Mouse (Mus musculus) hindbrain, postnatal 0 days (tissue): ENCODE data around the gene Cfh. TPM values are rescaled to one million over a fixed set of nuclear protein-coding genes. Genes with fewer than 3 reads are reported as not detected.
"Not testable (repeated sequence)": the region's sequence is repeated elsewhere in the genome, so short reads cannot be mapped to it uniquely, and the experiment has no call there.

Experiments
- ATAC-seq: fragments of 200-750 bp; cut with Nextera tagmentation; 2 replicates; pipeline ENCODE4 v1.8.0; 2017; ENCODE audit warnings: mild to moderate bottlenecking, moderate TSS enrichment, moderate library complexity
- DNase-seq: peaks from one replicate; pipeline ENCODE4 v3.0.0-alpha.2; 2015; ENCODE audit warnings: low spot score
- H3K27ac ChIP-seq: fragments of 300-500 bp; sonication (generic); 2 replicates; pipeline ENCODE4 v1.5.1; 2014; ENCODE audit warnings: mild to moderate bottlenecking
- H3K27me3 ChIP-seq: fragments of 300-500 bp; sonication (generic); 2 replicates; pipeline ENCODE4 v1.6.1; 2014; ENCODE audit warnings: low read length, mixed read lengths; ENCODE audit not compliant: insufficient read depth
- H3K36me3 ChIP-seq: fragments of 300-500 bp; sonication (generic); 2 replicates; pipeline ENCODE4 v1.6.1; 2014; ENCODE audit warnings: low read length, mixed read lengths; ENCODE audit not compliant: insufficient read depth
- H3K4me1 ChIP-seq: fragments of 300-500 bp; sonication (generic); 2 replicates; pipeline ENCODE4 v1.6.1; 2014; ENCODE audit warnings: antibody characterized with exemption, low read length, mixed read lengths; ENCODE audit not compliant: insufficient read depth
- H3K4me2 ChIP-seq: fragments of 300-500 bp; sonication (generic); 2 replicates; pipeline ENCODE4 v1.6.1; 2014; ENCODE audit warnings: low read depth, mild to moderate bottlenecking, low read length, moderate library complexity, mixed read lengths
- H3K4me3 ChIP-seq: fragments of 300-500 bp; sonication (generic); 2 replicates; pipeline ENCODE4 v1.5.1; 2014; ENCODE audit warnings: low read length
- H3K9ac ChIP-seq: fragments of 300-500 bp; sonication (generic); replicated peaks from 2 replicates; pipeline ENCODE4 v1.6.1; 2014; ENCODE audit warnings: mild to moderate bottlenecking, low read length, moderate library complexity, mixed read lengths
- H3K9me3 ChIP-seq: fragments of 300-500 bp; sonication (generic); 2 replicates; pipeline ENCODE4 v1.6.1; 2016; ENCODE audit warnings: low read length, mixed read lengths
- CTCF ChIP-seq: IDR thresholded peaks from 2 replicates; pipeline ENCODE4 v1.5.1; 2016; ENCODE audit warnings: antibody characterized with exemption, control low read depth, low read depth
- WGBS: fragments of 180-500 bp; shearing (Covaris S2); extraction: QIAGEN DNeasy Blood & Tissue Kit; methylation state at CpG from one replicate; pipeline ENCODE4 v1.1.7; 2014; 5-methylcytosine and 5-hydroxymethylcytosine counted together
- polyA plus RNA-seq: library from polyadenylated mRNA; unstranded; fragments of >200 nt; fragmentation: Nextera tagmentation; extraction: Ambion mirVana; gene quantifications from 2 replicates; pipeline ENCODE4 v1.2.1, GENCODE M21; 2015
- total RNA-seq: library from RNA; depleted of rRNA; stranded (reverse); fragments of >200 nt; gene quantifications from 2 replicates; pipeline ENCODE4 v1.2.3, GENCODE M21; 2014; rRNA removed

Gene Cfh
- total RNA-seq (15.7 and 16.4 TPM in 2 replicates), polyA plus RNA-seq (22.3 and 24.9 TPM in 2 replicates)

DNA sequence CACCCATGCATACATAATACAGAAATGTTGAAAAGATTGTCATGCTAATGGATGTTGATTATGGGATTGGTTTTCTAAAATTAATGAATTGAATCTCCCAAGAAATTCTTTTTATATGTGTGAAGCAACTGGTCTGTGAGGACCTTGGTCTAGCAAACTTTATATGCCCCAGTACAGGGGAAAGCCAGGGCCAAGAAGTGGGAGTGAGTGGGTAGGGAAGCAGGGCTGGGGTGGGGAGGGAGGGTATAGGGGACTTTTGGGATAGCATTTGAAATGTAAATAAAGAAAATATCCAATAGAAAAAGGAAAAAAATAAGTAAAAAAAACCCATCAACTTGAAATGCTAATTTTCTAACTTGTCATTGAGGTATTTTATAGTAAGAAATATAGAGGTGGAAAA is at the start of gene Cfh:
TSS of gene Cfh (minus strand) at position 101 of the 400 bp plus-strand sequence.
- H3K27ac ChIP-seq, H3K9ac ChIP-seq: not testable (repeated sequence)

DNA sequence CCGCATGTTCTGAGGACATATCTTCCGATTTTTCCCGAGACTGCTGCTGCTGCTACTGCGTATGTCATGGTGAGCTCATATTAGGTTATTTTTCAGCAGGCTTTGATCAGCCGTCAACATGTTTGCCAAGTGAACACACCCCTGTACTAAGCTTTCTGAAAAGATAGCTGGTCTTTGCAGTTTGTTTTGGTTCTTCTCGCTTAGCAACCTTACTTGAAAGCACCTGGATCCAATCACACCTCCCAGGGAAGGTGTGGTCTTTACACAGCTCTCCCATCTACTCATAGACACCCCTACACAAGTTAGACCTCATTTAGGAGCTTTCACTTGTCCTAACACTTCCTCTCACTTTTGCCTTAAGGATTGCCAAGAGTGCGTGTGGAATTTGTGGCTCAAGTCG is 43.1 kb upstream of the Cfh start:
- Histone ChIP-seq H3K4me1 (no peaks in the 10 kb centered on the region), H3K27ac (no peak overlapping the region), H3K36me3 (no peaks in the 10 kb centered on the region), H3K27me3 (no peaks in the 10 kb centered on the region), H3K9ac (no peak overlapping the region), H3K9me3 (no peaks in the 10 kb centered on the region), H3K4me2 (no peak overlapping the region), H3K4me3 (no peak overlapping the region)
- no peak for TF ChIP-seq CTCF
- WGBS: 70% methylated on average over 8 of the region's 8 CpGs
- DNase-seq: no peak
- no peak for ATAC-seq

More for the DNA sequence above, at the start of gene Cfh:
- not testable (repeated sequence) for H3K27me3 ChIP-seq, H3K4me2 ChIP-seq, H3K36me3 ChIP-seq, ATAC-seq, H3K4me3 ChIP-seq, H3K9me3 ChIP-seq, DNase-seq, H3K4me1 ChIP-seq

DNA sequence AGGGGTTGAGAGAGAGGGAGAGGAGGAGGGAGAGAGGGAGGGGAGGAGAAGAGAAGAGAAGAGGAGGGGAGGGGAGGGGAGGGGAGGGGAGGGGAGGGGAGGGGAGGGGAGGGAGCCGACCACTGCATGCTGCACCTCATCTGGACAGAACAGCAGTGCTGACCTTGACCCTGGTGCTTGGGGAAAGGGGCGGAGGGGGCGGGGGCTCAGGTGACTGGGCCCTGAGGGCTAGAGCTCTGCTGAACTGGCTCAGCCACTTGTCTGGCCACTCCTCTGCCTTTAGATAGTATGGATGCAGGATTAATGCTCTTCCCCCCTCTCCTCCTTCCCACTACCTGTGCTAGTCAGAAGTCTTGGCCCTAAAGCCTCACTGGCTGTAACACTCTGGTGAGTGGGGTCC is 41.7 kb upstream of the Cfh start:
- H3K9ac ChIP-seq: no peak overlapping the region
- H3K27me3 ChIP-seq: no peaks in the 10 kb centered on the region
- DNase-seq: no peak
- no peak overlapping the region for H3K4me3 ChIP-seq
- WGBS: 63% methylated on average over 2 of the region's 3 CpGs
- no peak overlapping the region for H3K27ac ChIP-seq
- no peak for TF ChIP-seq CTCF
- no peak overlapping the region for H3K4me2 ChIP-seq
- no peaks in the 10 kb centered on the region for H3K9me3 ChIP-seq
- no peaks in the 10 kb centered on the region for H3K4me1 ChIP-seq
- H3K36me3 ChIP-seq: no peaks in the 10 kb centered on the region
- no peak for ATAC-seq

DNA sequence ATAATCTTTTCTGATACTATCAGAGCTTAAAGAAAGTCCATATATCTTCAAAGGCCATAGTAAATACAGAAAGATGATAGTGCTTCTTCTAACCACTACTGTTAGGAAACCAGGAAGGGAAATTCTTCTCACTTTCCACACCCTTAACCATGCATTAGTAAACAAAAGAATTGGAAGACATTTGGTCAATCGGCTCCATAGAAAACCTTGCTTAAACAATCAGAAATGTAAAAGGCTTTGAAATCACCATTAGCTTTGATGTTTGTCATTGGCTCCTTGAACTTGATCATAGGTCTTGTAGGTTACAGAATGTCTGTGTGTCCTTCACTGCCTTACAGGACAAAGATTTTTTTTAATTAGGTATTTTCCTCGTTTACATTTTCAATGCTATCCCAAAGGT is 21.8 kb upstream of the Cfh start:
- TF ChIP-seq CTCF: no peak
- whole genome bisulfite sequencing: 87% methylated on average over 2 of the region's 2 CpGs

DNA sequence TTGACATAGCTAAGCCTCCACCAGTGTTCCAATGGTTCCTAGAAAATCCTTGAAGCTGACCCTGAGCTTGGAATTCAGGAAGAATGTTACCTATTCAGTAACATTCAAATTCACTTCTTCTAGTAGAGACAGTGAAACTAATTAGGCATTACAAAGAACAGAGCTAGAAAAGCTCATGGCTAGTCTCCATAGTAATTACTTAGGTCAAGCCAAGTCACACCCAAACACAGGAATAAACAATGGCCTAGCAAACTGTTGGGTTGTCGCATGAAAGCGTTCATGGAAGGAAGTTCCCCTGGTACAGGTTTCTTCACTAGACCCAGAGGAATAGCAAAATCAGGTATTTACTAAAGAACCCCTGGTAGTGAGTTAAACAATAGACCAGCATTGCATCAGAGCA is 4.9 kb upstream of the Cfh start:
- H3K9me3 ChIP-seq, ATAC-seq, H3K4me1 ChIP-seq, H3K4me3 ChIP-seq, H3K9ac ChIP-seq, H3K27me3 ChIP-seq, DNase-seq, H3K27ac ChIP-seq, H3K4me2 ChIP-seq, H3K36me3 ChIP-seq: not testable (repeated sequence)
- WGBS: 57% methylated on average over 2 of the region's 2 CpGs

More for the DNA sequence above, 21.8 kb upstream of the Cfh start:
- no peak overlapping the region for H3K4me2 ChIP-seq
- H3K9ac ChIP-seq: no peak overlapping the region
- H3K9me3 ChIP-seq: no peaks in the 10 kb centered on the region
- ATAC-seq: no peak
- no peaks in the 10 kb centered on the region for H3K36me3 ChIP-seq
- no peaks in the 10 kb centered on the region for H3K27me3 ChIP-seq
- H3K4me1 ChIP-seq: no peaks in the 10 kb centered on the region
- H3K4me3 ChIP-seq: no peak overlapping the region
- no peak for DNase-seq
- H3K27ac ChIP-seq: no peak overlapping the region

DNA sequence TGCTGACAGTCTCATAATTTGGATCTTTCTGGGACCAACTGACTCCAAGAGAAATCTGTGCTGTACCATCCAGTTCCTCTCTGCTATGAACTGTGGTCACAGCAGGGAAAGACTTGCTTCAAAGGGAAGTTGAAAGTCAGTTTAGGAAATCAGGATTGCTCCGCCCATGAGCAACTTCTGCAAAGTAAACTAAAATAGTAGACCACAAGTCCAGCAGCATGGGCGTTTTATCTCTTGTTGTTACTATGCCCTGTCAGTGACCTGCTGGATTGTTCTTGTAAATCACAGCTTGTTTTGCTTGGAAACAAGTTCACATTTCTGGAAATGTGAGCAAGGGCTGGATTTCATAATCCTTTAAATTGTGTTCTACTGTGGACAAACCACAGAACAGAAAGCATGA is 356 bp downstream of the Cfh start:
- Histone ChIP-seq H3K27me3 (no peaks in the 10 kb centered on the region), H3K9me3 (no peaks in the 10 kb centered on the region), H3K4me1 (no peaks in the 10 kb centered on the region), H3K36me3 (no peaks in the 10 kb centered on the region), H3K27ac (no peak overlapping the region), H3K9ac (no peak overlapping the region), H3K4me2 (no peak overlapping the region), H3K4me3 (no peak overlapping the region)
- DNase-seq: peak; percentile 19
- WGBS: 61% methylated on average over 2 of the region's 2 CpGs
- no peak for TF ChIP-seq CTCF
- no peak for ATAC-seq

DNA sequence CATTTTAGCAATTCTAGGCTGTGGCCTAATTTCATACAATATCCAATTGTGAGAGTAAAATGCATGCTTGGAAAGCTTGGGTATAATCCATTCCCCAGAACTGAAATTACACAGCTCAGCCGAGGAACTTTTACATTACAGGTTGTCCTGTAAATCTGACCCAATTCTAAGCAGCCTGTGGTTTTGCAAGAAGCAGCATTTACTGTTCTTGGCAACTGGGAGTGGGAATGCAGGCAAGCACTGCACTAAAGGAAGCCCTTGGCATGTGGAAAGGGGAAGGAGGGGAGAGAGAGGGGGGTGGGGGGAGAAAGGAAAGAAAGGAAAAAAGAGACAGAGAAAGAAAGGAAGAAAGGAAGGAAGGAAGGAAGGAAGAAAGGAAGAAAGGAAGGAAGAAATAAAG is 3.4 kb downstream of the Cfh start:
- Histone ChIP-seq H3K36me3 (no peaks in the 10 kb centered on the region), H3K4me1 (no peaks in the 10 kb centered on the region), H3K27ac (no peak overlapping the region), H3K4me3 (no peak overlapping the region), H3K9ac (no peak overlapping the region), H3K4me2 (no peak overlapping the region), H3K9me3 (no peaks in the 10 kb centered on the region), H3K27me3 (no peaks in the 10 kb centered on the region)
- no peak for TF ChIP-seq CTCF
- ATAC-seq (no peak), DNase-seq (peak; percentile 17)
- 72% methylated on average over 1 of the region's 1 CpGs for WGBS
